11 mouse cellular contexts compared by ENCODE assay signal in the genomic region with DNA sequence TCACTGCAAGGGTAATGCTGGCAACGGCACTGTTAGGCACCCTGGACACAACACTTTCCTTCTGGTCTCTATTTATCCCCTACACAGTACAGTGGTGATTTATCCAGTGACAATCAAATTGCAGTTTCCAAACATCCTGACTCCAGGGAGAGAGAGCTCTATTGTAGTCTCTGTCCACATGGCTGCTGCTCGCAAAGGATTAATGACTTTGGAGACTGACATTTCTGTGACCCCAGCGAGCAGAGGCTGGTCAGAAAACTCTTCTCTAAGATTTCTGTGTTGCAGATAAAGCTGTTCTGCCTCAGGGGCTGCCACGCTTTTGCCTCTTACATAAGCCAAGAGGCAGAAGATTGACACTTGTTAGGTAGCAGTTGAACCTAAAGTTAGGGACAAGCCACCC.
DNase-seq lines count a peak whose midpoint lies in the region; ATAC-seq and TF ChIP-seq lines count a peak whose summit lies in the region.
"Had no signal": no experiment of that assay in that cellular context is flagged by ENCODE, and none has a peak within 500 bp of the region (broad histone marks: within the 10 kb centered on the region; RNA-seq: fewer than 3 reads in every experiment).

No protein-coding gene starts in this region.

- TF ChIP-seq CTCF in cerebellum, adult 2 months (IDR thresholded peaks at IDR 0.05; ENCODE audit: borderline replicate concordance, insufficient read depth, low read depth, low read length), result no peak
- no peak for TF ChIP-seq CTCF in bone marrow, adult 2 months (IDR thresholded peaks at IDR 0.05; ENCODE audit: control insufficient read depth, insufficient read depth, low read length)
- TF ChIP-seq CTCF in midbrain, postnatal 0 days (IDR thresholded peaks at IDR 0.05), result no peak

- H3K27me3 ChIP-seq in cerebellum, adult 2 months (ENCODE audit: control insufficient read depth, insufficient read depth, low read length), result peaks cover 2% of the 10 kb centered on the region; the same call in 1 of the 2 replicates
- H3K27me3 ChIP-seq in limb, embryonic 10.5 days (ENCODE audit: low read depth, poor library complexity, severe bottlenecking), result no peaks in the 10 kb centered on the region
- H3K27me3 ChIP-seq in midbrain, postnatal 0 days (ENCODE audit: insufficient read depth, low read length), result no peaks in the 10 kb centered on the region
- H3K27me3 ChIP-seq: stomach, embryonic 15.5 days had no signal

- H3K27ac ChIP-seq in cerebellum, adult 2 months (ENCODE audit: insufficient read depth, low read length), result peak overlapping the region; percentile 30; the same call in 1 of the 2 replicates
- peak overlapping the region; percentile 58 for H3K27ac ChIP-seq in bone marrow, adult 2 months (ENCODE audit: control insufficient read depth, insufficient read depth, low read depth, low read length, poor library complexity)
- H3K27ac ChIP-seq in limb, embryonic 10.5 days, result peak overlapping the region; percentile 58
- H3K27ac ChIP-seq in midbrain, postnatal 0 days (ENCODE audit: low read depth, low read length), result no peak overlapping the region
- H3K27ac ChIP-seq: stomach, embryonic 15.5 days had no signal

- DNase-seq in cerebellum, adult 2 months, result no peak
- DNase-seq in cerebellum, postnatal 36 days, result no peak
- no peak for DNase-seq in limb, embryonic 10.5 days (ENCODE audit: low spot score)
- peak; percentile 6 for DNase-seq in midbrain, postnatal 0 days (ENCODE audit: low spot score)
- DNase-seq in urinary bladder, postnatal 25 days (ENCODE audit: low spot score), result no peak
- DNase-seq in adrenal gland, adult 2 months, result no peak
- no peak for DNase-seq in adrenal gland, adult (ENCODE audit: inconsistent age in 2 of 2, low spot score in 1 of 2)
- DNase-seq: gastrocnemius, postnatal 14 days; layer of hippocampus, postnatal 36 days had no signal

- ATAC-seq in midbrain, postnatal 0 days (ENCODE audit: low FRiP score), result no peak

- no peak overlapping the region for H3K4me2 ChIP-seq in midbrain, postnatal 0 days (ENCODE audit: low read depth, low read length, poor library complexity, severe bottlenecking)
- H3K4me2 ChIP-seq: stomach, embryonic 15.5 days had no signal

- no peak overlapping the region for H3K9ac ChIP-seq in midbrain, postnatal 0 days (replicated peaks; ENCODE audit: low read length, poor library complexity, severe bottlenecking)
- H3K9ac ChIP-seq: stomach, embryonic 15.5 days had no signal

- no peaks in the 10 kb centered on the region for H3K9me3 ChIP-seq in limb, embryonic 10.5 days (replicated peaks)
- no peaks in the 10 kb centered on the region for H3K9me3 ChIP-seq in midbrain, postnatal 0 days (ENCODE audit: low read length)
- H3K9me3 ChIP-seq: stomach, embryonic 15.5 days had no signal

- WGBS in cerebellum, adult 2 months, result 64% methylated on average over 4 of the region's 4 CpGs
- WGBS in bone marrow, adult 2 months, result 50% methylated on average over 4 of the region's 4 CpGs
- 22% methylated on average over 4 of the region's 4 CpGs for WGBS in limb, embryonic 10.5 days
- WGBS in midbrain, postnatal 0 days, result 17% methylated on average over 4 of the region's 4 CpGs

- no peak overlapping the region for H3K4me3 ChIP-seq in cerebellum, adult 2 months (replicated peaks; ENCODE audit: insufficient read depth, low read depth, low read length)
- no peak overlapping the region for H3K4me3 ChIP-seq in bone marrow, adult 2 months (replicated peaks; ENCODE audit: control insufficient read depth, low read depth, low read length)
- H3K4me3 ChIP-seq in limb, embryonic 10.5 days, result no peak overlapping the region
- H3K4me3 ChIP-seq in midbrain, postnatal 0 days (ENCODE audit: low read depth, low read length), result no peak overlapping the region
- H3K4me3 ChIP-seq: stomach, embryonic 15.5 days had no signal

- no peaks in the 10 kb centered on the region; the same call in 1 of the 2 replicates for H3K4me1 ChIP-seq in cerebellum, adult 2 months (ENCODE audit: control insufficient read depth, insufficient read depth, low read length)
- H3K4me1 ChIP-seq in bone marrow, adult 2 months (ENCODE audit: control insufficient read depth, insufficient read depth, low read length), result peaks cover 2% of the 10 kb centered on the region
- H3K4me1 ChIP-seq in limb, embryonic 10.5 days, result peaks cover 31% of the 10 kb centered on the region
- H3K4me1 ChIP-seq in midbrain, postnatal 0 days (ENCODE audit: insufficient read depth, low read length), result no peaks in the 10 kb centered on the region

- H3K36me3 ChIP-seq in limb, embryonic 10.5 days, result no peaks in the 10 kb centered on the region
- no peaks in the 10 kb centered on the region for H3K36me3 ChIP-seq in midbrain, postnatal 0 days (ENCODE audit: insufficient read depth, low read length)
- H3K36me3 ChIP-seq: stomach, embryonic 15.5 days had no signal

- TF ChIP-seq POLR2A in cerebellum, adult 2 months (IDR thresholded peaks at IDR 0.05; ENCODE audit: borderline replicate concordance, insufficient read depth, low read length), result no peak
- no peak for TF ChIP-seq POLR2A in bone marrow, adult 2 months (IDR thresholded peaks at IDR 0.05; ENCODE audit: borderline replicate concordance, control insufficient read depth, low read depth, low read length)
